Mouse (Mus musculus) olfactory bulb, adult 2 months (tissue): Measurements from ENCODE around the gene Cln5.

Experiments
- CTCF ChIP-seq: fragments of 200-500 bp; IDR thresholded peaks from 2 replicates; pipeline ENCODE4 v1.5.1; 2012; ENCODE audit warnings: low read depth, mild to moderate bottlenecking, low read length, moderate library complexity; ENCODE audit not compliant: insufficient read depth
- POLR2A ChIP-seq: fragments of 200-500 bp; IDR thresholded peaks from 2 replicates; pipeline ENCODE4 v1.6.1; 2012; ENCODE audit warnings: mild to moderate bottlenecking, low read depth, low read length, moderate library complexity; ENCODE audit not compliant: insufficient read depth

GRCm38 (mm10) chr14:103101171-103101570, 31.2 kb downstream of the Cln5 start:
- TF ChIP-seq CTCF: no peak
- no peak for TF ChIP-seq POLR2A
